In the genomic region with DNA sequence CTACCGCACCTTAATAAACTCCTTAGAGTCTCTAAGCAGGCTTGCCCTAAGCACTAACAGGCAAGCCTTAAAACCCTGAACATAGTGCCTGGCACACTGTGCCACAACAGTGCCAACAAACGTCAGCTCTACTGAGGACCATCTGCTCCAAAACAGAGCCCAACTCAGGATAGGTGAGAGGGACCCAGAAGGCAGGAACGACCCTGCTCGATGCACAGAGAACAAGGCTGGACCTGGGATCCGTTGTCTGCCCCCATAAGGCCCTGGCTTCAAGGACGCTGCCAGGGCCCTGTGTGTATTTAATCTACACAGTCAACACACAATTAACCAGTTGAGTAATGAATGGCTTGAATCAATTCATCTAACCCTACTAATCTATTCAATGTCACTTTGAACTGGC, we compare ENCODE assay signal across 10 mouse cellular contexts.
DNase-seq lines count a peak whose midpoint lies in the region; ATAC-seq lines count a peak whose summit lies in the region.
"Had no signal": no experiment of that assay in that cellular context is flagged by ENCODE, and none has a peak within 500 bp of the region (broad histone marks: within the 10 kb centered on the region; RNA-seq: fewer than 3 reads in every experiment).

No protein-coding gene starts in this region.

- no peaks in the 10 kb centered on the region for H3K27me3 ChIP-seq in hindbrain, embryonic 11.5 days (ENCODE audit: control insufficient read depth, insufficient read depth, low read length)
- no peaks in the 10 kb centered on the region for H3K27me3 ChIP-seq in midbrain, embryonic 16.5 days (ENCODE audit: control insufficient read depth, insufficient read depth, low read depth, low read length)

- H3K36me3 ChIP-seq in hindbrain, embryonic 11.5 days (ENCODE audit: control insufficient read depth, insufficient read depth, low read length), result no peaks in the 10 kb centered on the region
- H3K36me3 ChIP-seq in midbrain, embryonic 16.5 days (ENCODE audit: control insufficient read depth, insufficient read depth, low read length), result no peaks in the 10 kb centered on the region

- H3K9ac ChIP-seq in hindbrain, embryonic 11.5 days (ENCODE audit: low read depth, low read length), result peak overlapping the region; percentile 67
- H3K9ac ChIP-seq in midbrain, embryonic 16.5 days (ENCODE audit: low read depth, low read length), result peak overlapping the region; percentile 65

- WGBS in hindbrain, embryonic 11.5 days, result 43% methylated on average over 6 of the region's 6 CpGs
- 34% methylated on average over 6 of the region's 6 CpGs for WGBS in midbrain, embryonic 16.5 days

- no peak overlapping the region for H3K4me3 ChIP-seq in hindbrain, embryonic 11.5 days (ENCODE audit: low read depth, low read length)
- no peak overlapping the region for H3K4me3 ChIP-seq in midbrain, embryonic 16.5 days (ENCODE audit: low read depth, low read length)

- peak overlapping the region; percentile 60; the same call in 1 of the 2 replicates for H3K27ac ChIP-seq in hindbrain, embryonic 11.5 days (ENCODE audit: low read depth, low read length)
- peak overlapping the region; percentile 93 for H3K27ac ChIP-seq in midbrain, embryonic 16.5 days (ENCODE audit: low read length)

- no peaks in the 10 kb centered on the region for H3K9me3 ChIP-seq in hindbrain, embryonic 11.5 days (ENCODE audit: control insufficient read depth, low read length)
- no peaks in the 10 kb centered on the region for H3K9me3 ChIP-seq in midbrain, embryonic 16.5 days (replicated peaks; ENCODE audit: control insufficient read depth, low read length, poor library complexity, severe bottlenecking)

- H3K4me2 ChIP-seq in hindbrain, embryonic 11.5 days (replicated peaks; ENCODE audit: low read depth, low read length), result no peak overlapping the region
- H3K4me2 ChIP-seq in midbrain, embryonic 16.5 days (ENCODE audit: low read length), result no peak overlapping the region; the same call in 1 of the 2 replicates

- DNase-seq in heart, adult 11 months, result peak; percentile 86
- DNase-seq in heart, postnatal 4 days, result no peak
- DNase-seq in cerebellum, adult 9-11 months, result peak; percentile 91
- DNase-seq in hindbrain, embryonic 11.5 days (ENCODE audit: low spot score), result no peak
- DNase-seq in testis, postnatal 10 days (ENCODE audit: low spot score), result no peak
- DNase-seq in lung, adult 18-20 months, result no peak
- DNase-seq in heart, postnatal 14 days, result no peak
- DNase-seq: layer of hippocampus, adult 9-11 months; lung, postnatal 10 days had no signal

- H3K4me1 ChIP-seq in hindbrain, embryonic 11.5 days (replicated peaks; ENCODE audit: control insufficient read depth, insufficient read depth, low read length), result peaks cover 23% of the 10 kb centered on the region
- peaks cover 58% of the 10 kb centered on the region for H3K4me1 ChIP-seq in midbrain, embryonic 16.5 days (ENCODE audit: control insufficient read depth, insufficient read depth, low read length)

- intact Hi-C loops in heart, postnatal 14 days (cut with DNase I), result no loop called here

- ATAC-seq in hindbrain, embryonic 11.5 days (ENCODE audit: low FRiP score), result no peak
- no peak for ATAC-seq in midbrain, embryonic 16.5 days

Comparison
In these comparisons a context has a peak if more than half of its experiments do, and no peak if none do; other contexts are left out.
1. DNase-seq: peak in heart, adult 11 months (single experiment) and cerebellum, adult 9-11 months (single experiment); none in heart, postnatal 4 days (single experiment), hindbrain, embryonic 11.5 days (single experiment), testis, postnatal 10 days (single experiment), lung, adult 18-20 months (0 of 2) and heart, postnatal 14 days (0 of 2).